Mouse (Mus musculus) myocyte (in vitro differentiated cells): ENCODE measurements around the gene Fn1. TPM values are rescaled to one million over a fixed set of nuclear protein-coding genes. Genes with fewer than 3 reads are reported as not detected.

Source experiments
- H3K27me3 ChIP-seq: one replicate; pipeline ENCODE4 v1.6.1; 2011; ENCODE audit not compliant: control insufficient read depth, insufficient read depth, insufficient read length
- H3K36me3 ChIP-seq: one replicate; pipeline ENCODE4 v1.6.1; 2011; ENCODE audit not compliant: control insufficient read depth, insufficient read depth
- H3K4me2 ChIP-seq: one replicate; pipeline ENCODE4 v1.6.1; 2011; ENCODE audit warnings: low read depth, control low read depth
- H3K4me3 ChIP-seq: one replicate; pipeline ENCODE4 v1.5.1; 2011; ENCODE audit warnings: mild to moderate bottlenecking, control low read depth, moderate library complexity
- H3K79me2 ChIP-seq: one replicate; pipeline ENCODE4 v1.6.1; 2011; ENCODE audit not compliant: control insufficient read depth, insufficient read depth
- H3ac ChIP-seq: one replicate; pipeline ENCODE4 v1.6.1; 2011; ENCODE audit not compliant: control insufficient read depth, insufficient read length
- CEBPB ChIP-seq: IDR thresholded peaks from 2 replicates; pipeline ENCODE4 v1.6.1; 2011; ENCODE audit warnings: mild to moderate bottlenecking, moderate library complexity; ENCODE audit not compliant: poor library complexity, insufficient read depth, severe bottlenecking
- E2F4 ChIP-seq: IDR thresholded peaks from one replicate; pipeline ENCODE4 v1.6.1; 2011; ENCODE audit warnings: mild to moderate bottlenecking, control low read depth, moderate library complexity; ENCODE audit not compliant: insufficient read depth
- MAX ChIP-seq: IDR thresholded peaks from one replicate; pipeline ENCODE4 v1.6.1; 2011; ENCODE audit warnings: low read depth, mild to moderate bottlenecking, control low read depth
- MYOD1 ChIP-seq, 3 experiments: IDR thresholded peaks; one replicate each; pipeline ENCODE4 v1.6.1; 2011; ENCODE audit warnings: control low read depth in 2 of 3, low read depth in 2 of 3, mild to moderate bottlenecking in 2 of 3, moderate library complexity in 1 of 3; ENCODE audit not compliant: insufficient read length in 2 of 3, control insufficient read depth in 1 of 3
- MYOG ChIP-seq, 3 experiments: IDR thresholded peaks; one replicate each; pipeline ENCODE4 v1.6.1; 2011; ENCODE audit warnings: control low read depth in 2 of 3, low read depth in 2 of 3, mild to moderate bottlenecking in 2 of 3; ENCODE audit not compliant: insufficient read length in 2 of 3, control insufficient read depth in 1 of 3, insufficient read depth in 1 of 3
- POLR2A ChIP-seq: IDR thresholded peaks from one replicate; pipeline ENCODE4 v1.6.1; 2011; ENCODE audit warnings: low read depth, mild to moderate bottlenecking, control low read depth, moderate library complexity; ENCODE audit not compliant: insufficient read length
- POLR2AphosphoS2 ChIP-seq: IDR thresholded peaks from one replicate; pipeline ENCODE4 v1.6.1; 2011; ENCODE audit warnings: low read depth, control low read depth; ENCODE audit not compliant: insufficient read length
- REST ChIP-seq: IDR thresholded peaks from one replicate; pipeline ENCODE4 v1.6.1; 2011; ENCODE audit warnings: mild to moderate bottlenecking, control low read depth, moderate library complexity; ENCODE audit not compliant: insufficient read depth, insufficient read length
- SRF ChIP-seq: IDR thresholded peaks from one replicate; pipeline ENCODE4 v1.6.1; 2011; ENCODE audit warnings: low read depth; ENCODE audit not compliant: control insufficient read depth, insufficient read length
- TCF12 ChIP-seq: IDR thresholded peaks from one replicate; pipeline ENCODE4 v1.6.1; 2011; ENCODE audit warnings: mild to moderate bottlenecking, control low read depth; ENCODE audit not compliant: poor library complexity, insufficient read depth, severe bottlenecking
- TCF3 ChIP-seq: IDR thresholded peaks from one replicate; pipeline ENCODE4 v1.6.1; 2011; ENCODE audit warnings: low read depth, control low read depth; ENCODE audit not compliant: insufficient read length
- USF1 ChIP-seq: IDR thresholded peaks from one replicate; pipeline ENCODE4 v1.6.1; 2011; ENCODE audit warnings: low read depth, mild to moderate bottlenecking, control low read depth, moderate library complexity
- polyA plus RNA-seq: library from polyadenylated mRNA; unstranded; fragments of >200 nt; fragmentation: generic; extraction: Trizol; gene quantifications from one replicate; pipeline ENCODE4 v1.2.1, GENCODE M21; 2012; ENCODE audit warnings: missing spikeins

Fn1 gene
- 1,265 TPM for polyA plus RNA-seq

- TF ChIP-seq POLR2A, result peak; percentile 96
- TF ChIP-seq E2F4, result no peak
- TF ChIP-seq MYOG (IDR thresholded peaks at IDR 0.05; ENCODE audit: control insufficient read depth in 1 of 3, insufficient read depth in 1 of 3, insufficient read length in 2 of 3, low read depth in 2 of 3), result peak in 1 of 3 experiments; percentile 7
- TF ChIP-seq POLR2AphosphoS2, result peak; percentile 95
- peak within 1 kb of the TSS; percentile 47 for H3ac ChIP-seq
- no peaks in the 10 kb centered on the region for H3K27me3 ChIP-seq
- H3K4me2 ChIP-seq, result peak within 1 kb of the TSS; percentile 97
- H3K4me3 ChIP-seq, result peak within 1 kb of the TSS; percentile 95
- H3K36me3 ChIP-seq, result peaks cover 36% of the 10 kb centered on the region
- peaks cover 52% of the 10 kb centered on the region for H3K79me2 ChIP-seq
Measured at GRCm38 (mm10) chr1:71652551-71653399, at the start of gene Fn1. Gene Fn1, minus strand, starts transcription at chr1:71653200.

DNA sequence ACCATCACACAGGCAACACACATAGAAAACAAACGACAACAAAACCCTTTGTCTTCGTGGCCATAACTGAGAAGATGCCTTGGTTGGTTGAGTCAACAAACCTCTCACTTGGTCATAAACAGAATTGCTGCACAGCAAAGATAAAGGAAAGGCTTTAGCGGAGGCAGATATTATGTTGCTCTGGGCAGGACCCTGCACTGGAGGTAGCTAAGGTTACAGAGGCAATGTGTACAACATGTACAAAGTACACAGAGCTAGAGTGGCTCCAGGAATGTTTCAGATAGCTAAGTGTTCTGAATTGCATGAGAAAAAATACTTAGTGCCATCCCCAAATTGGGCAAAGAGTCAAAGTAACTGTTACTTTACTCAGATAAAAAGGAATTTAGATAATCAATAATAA lies 43.1 kb upstream of the Fn1 start:
- no peak overlapping the region for H3K4me2 ChIP-seq
- no peak overlapping the region for H3K4me3 ChIP-seq
- H3K27me3 ChIP-seq, result no peaks in the 10 kb centered on the region
- H3K36me3 ChIP-seq, result no peaks in the 10 kb centered on the region
- no peak for TF ChIP-seq TCF3
- no peak for TF ChIP-seq E2F4
- TF ChIP-seq MYOD1 (IDR thresholded peaks at IDR 0.05; ENCODE audit: control insufficient read depth in 1 of 3, insufficient read length in 2 of 3, low read depth in 2 of 3), result no peak
- TF ChIP-seq MAX, result no peak
- TF ChIP-seq USF1, result no peak
- TF ChIP-seq SRF, result no peak
- no peak for TF ChIP-seq POLR2AphosphoS2
- no peak for TF ChIP-seq CEBPB
- no peak for TF ChIP-seq MYOG (IDR thresholded peaks at IDR 0.05; ENCODE audit: control insufficient read depth in 1 of 3, insufficient read depth in 1 of 3, insufficient read length in 2 of 3, low read depth in 2 of 3)
- TF ChIP-seq REST, result no peak
- TF ChIP-seq TCF12, result no peak
- no peaks in the 10 kb centered on the region for H3K79me2 ChIP-seq
- no peak overlapping the region for H3ac ChIP-seq

DNA sequence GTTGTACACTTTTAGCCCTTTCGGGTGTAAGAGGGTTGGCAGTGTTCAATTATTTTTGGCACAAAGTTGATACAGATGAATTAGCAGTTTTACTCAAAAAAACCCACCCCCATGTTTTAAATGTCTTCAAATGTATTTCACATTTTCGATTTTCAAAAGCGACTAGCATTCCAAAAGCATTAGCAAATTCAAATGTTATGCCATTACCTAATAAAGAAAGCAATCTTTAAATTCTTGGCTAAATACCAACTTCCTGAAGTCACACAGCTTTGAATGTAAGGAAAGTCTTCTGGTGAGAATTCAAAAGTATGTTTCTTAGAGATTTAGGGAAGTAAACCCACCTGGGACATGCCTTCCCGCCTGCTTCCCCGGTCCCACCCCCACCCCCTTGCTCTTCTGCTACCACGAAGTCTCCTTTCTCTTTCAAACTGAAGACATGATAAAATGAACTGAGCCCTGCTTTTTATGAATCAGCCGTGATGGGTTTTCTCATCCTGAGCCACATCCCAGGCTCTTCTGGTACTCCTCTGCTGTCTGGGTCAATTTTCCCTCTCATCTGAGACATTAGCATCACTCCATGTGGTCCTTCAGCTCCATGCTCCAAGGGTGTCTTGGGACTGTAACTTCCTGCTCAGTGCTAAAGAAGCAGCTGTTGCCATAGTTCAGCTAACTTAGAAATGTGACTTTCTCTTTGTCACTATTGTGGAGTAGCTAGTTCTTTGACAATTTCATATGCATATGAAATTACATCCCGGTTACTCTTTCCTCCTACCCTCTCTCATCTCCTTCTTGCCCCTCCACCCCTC lies 38.7 kb upstream of the Fn1 start:
- H3ac ChIP-seq, result no peak overlapping the region
- H3K4me2 ChIP-seq, result peak overlapping the region; percentile 58
- TF ChIP-seq SRF, result no peak
- no peak for TF ChIP-seq TCF12
- TF ChIP-seq CEBPB, result no peak
- no peak for TF ChIP-seq MAX
- no peak for TF ChIP-seq POLR2AphosphoS2
- TF ChIP-seq MYOG (IDR thresholded peaks at IDR 0.05; ENCODE audit: control insufficient read depth in 1 of 3, insufficient read depth in 1 of 3, insufficient read length in 2 of 3, low read depth in 2 of 3), result no peak
- no peak for TF ChIP-seq REST
- no peak for TF ChIP-seq TCF3
- no peak for TF ChIP-seq MYOD1 (IDR thresholded peaks at IDR 0.05; ENCODE audit: control insufficient read depth in 1 of 3, insufficient read length in 2 of 3, low read depth in 2 of 3)
- TF ChIP-seq E2F4, result no peak
- no peak for TF ChIP-seq USF1
- TF ChIP-seq POLR2A, result no peak
- no peaks in the 10 kb centered on the region for H3K36me3 ChIP-seq
- no peak overlapping the region for H3K4me3 ChIP-seq
- H3K27me3 ChIP-seq, result no peaks in the 10 kb centered on the region
- H3K79me2 ChIP-seq, result no peaks in the 10 kb centered on the region

DNA sequence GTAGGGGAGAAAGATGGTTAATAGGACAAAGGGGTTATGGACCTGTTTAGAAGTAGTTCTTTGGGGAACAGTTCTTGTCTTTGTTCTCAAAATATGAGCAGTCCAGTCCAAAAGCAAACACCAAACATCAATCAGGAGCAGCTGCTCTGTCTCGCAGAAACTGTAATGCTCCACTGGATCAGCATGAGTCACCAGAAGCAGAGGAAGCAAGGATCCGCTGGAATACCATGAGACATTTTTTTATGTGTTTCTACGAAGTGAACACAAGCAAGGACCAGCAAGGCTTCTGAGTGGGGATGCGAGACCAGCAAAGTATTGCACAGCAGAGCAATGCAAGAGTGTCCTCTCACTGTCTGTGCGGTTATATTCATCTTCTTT lies 35.9 kb upstream of the Fn1 start:
- TF ChIP-seq MYOG (IDR thresholded peaks at IDR 0.05; ENCODE audit: control insufficient read depth in 1 of 3, insufficient read depth in 1 of 3, insufficient read length in 2 of 3, low read depth in 2 of 3), result no peak
- no peak for TF ChIP-seq TCF12
- TF ChIP-seq E2F4, result no peak
- TF ChIP-seq USF1, result no peak
- no peak for TF ChIP-seq TCF3
- TF ChIP-seq MAX, result no peak
- no peak for TF ChIP-seq MYOD1 (IDR thresholded peaks at IDR 0.05; ENCODE audit: control insufficient read depth in 1 of 3, insufficient read length in 2 of 3, low read depth in 2 of 3)
- no peak for TF ChIP-seq SRF
- no peak for TF ChIP-seq POLR2AphosphoS2
- TF ChIP-seq POLR2A, result no peak
- no peak for TF ChIP-seq CEBPB
- TF ChIP-seq REST, result no peak
- H3K27me3 ChIP-seq, result no peaks in the 10 kb centered on the region

More for the DNA sequence above, 35.9 kb upstream of the Fn1 start:
- Histone ChIP-seq H3ac (no peak overlapping the region), H3K79me2 (no peaks in the 10 kb centered on the region), H3K36me3 (no peaks in the 10 kb centered on the region), H3K4me2 (no peak overlapping the region), H3K4me3 (no peak overlapping the region)
